Mouse (Mus musculus) heart, embryonic 11.5 days (tissue): ENCODE measurements around the gene Mthfsd. TPM values are rescaled to one million over a fixed set of nuclear protein-coding genes. Genes with fewer than 3 reads are reported as not detected.

ENCODE experiments used
- ATAC-seq: fragments of 200-750 bp; cut with Nextera tagmentation; replicated peaks from 2 replicates; pipeline ENCODE4 v1.8.0; 2017; ENCODE audit warnings: moderate library complexity; ENCODE audit not compliant: insufficient number of reproducible peaks, low FRiP score, low TSS enrichment
- H3K27ac ChIP-seq: fragments of 300-500 bp; sonication (generic); 2 replicates; pipeline ENCODE4 v1.5.1; 2014; ENCODE audit warnings: mild to moderate bottlenecking, low read depth, low read length
- H3K27me3 ChIP-seq: fragments of 300-500 bp; sonication (generic); 2 replicates; pipeline ENCODE4 v1.6.1; 2014; ENCODE audit warnings: mild to moderate bottlenecking, low read length, mixed read lengths; ENCODE audit not compliant: control insufficient read depth, insufficient read depth
- H3K36me3 ChIP-seq: fragments of 300-500 bp; sonication (generic); 2 replicates; pipeline ENCODE4 v1.6.1; 2014; ENCODE audit warnings: mild to moderate bottlenecking, low read length, moderate library complexity, mixed read lengths; ENCODE audit not compliant: control insufficient read depth, insufficient read depth
- H3K4me1 ChIP-seq: fragments of 300-500 bp; sonication (generic); 2 replicates; pipeline ENCODE4 v1.6.1; 2014; ENCODE audit warnings: low read length; ENCODE audit not compliant: control insufficient read depth, insufficient read depth
- H3K4me2 ChIP-seq: fragments of 300-500 bp; sonication (generic); 2 replicates; pipeline ENCODE4 v1.6.1; 2014; ENCODE audit warnings: mild to moderate bottlenecking, moderate library complexity
- H3K4me3 ChIP-seq: fragments of 300-500 bp; sonication (generic); 2 replicates; pipeline ENCODE4 v1.5.1; 2014; ENCODE audit warnings: low read depth, low read length
- H3K9ac ChIP-seq: fragments of 300-500 bp; sonication (generic); 2 replicates; pipeline ENCODE4 v1.6.1; 2014; ENCODE audit warnings: mild to moderate bottlenecking, low read depth, low read length, moderate library complexity
- H3K9me3 ChIP-seq: fragments of 300-500 bp; sonication (generic); replicated peaks from 2 replicates; pipeline ENCODE4 v1.6.1; 2016; ENCODE audit warnings: low read length; ENCODE audit not compliant: control insufficient read depth
- WGBS: fragments of 180-500 bp; shearing (Covaris S2); extraction: QIAGEN DNeasy Blood & Tissue Kit; methylation state at CpG from one replicate; pipeline ENCODE4 v1.1.7; 2014; ENCODE audit not compliant: insufficient replicate concordance; 5-methylcytosine and 5-hydroxymethylcytosine counted together
- polyA plus RNA-seq: library from polyadenylated mRNA; unstranded; fragments of >200 nt; fragmentation: Nextera tagmentation; extraction: Ambion mirVana; gene quantifications from 2 replicates; pipeline ENCODE4 v1.2.1, GENCODE M21; 2014

Gene Mthfsd
- polyA plus RNA-seq, 1 experiment from 2014 or later: 45.1 TPM

DNA sequence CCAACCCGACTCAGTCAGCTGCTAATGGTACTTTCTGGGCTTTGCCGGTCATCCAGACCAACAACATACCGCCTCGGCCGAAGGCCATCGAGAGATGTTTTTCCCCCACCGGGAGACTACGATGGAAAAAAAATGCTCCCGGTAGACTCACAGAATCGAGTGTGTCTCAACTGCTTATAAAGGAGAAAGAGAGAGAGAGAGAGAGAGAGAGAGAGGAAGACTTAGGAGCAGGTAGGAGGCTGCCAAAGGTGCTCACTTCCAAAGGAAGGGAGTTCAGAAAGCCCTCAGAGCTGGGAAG lies 33.4 kb downstream of the Mthfsd start:
- H3K4me1 ChIP-seq: peaks cover 19% of the 10 kb centered on the region
- no peaks in the 10 kb centered on the region for H3K36me3 ChIP-seq
- no peak for ATAC-seq
- H3K4me3 ChIP-seq: no peak overlapping the region
- H3K4me2 ChIP-seq: no peak overlapping the region
- H3K27me3 ChIP-seq: peaks cover 96% of the 10 kb centered on the region
- H3K27ac ChIP-seq: no peak overlapping the region
- no peaks in the 10 kb centered on the region for H3K9me3 ChIP-seq
- no peak overlapping the region for H3K9ac ChIP-seq
- 2% methylated on average over 10 of the region's 10 CpGs for WGBS

DNA sequence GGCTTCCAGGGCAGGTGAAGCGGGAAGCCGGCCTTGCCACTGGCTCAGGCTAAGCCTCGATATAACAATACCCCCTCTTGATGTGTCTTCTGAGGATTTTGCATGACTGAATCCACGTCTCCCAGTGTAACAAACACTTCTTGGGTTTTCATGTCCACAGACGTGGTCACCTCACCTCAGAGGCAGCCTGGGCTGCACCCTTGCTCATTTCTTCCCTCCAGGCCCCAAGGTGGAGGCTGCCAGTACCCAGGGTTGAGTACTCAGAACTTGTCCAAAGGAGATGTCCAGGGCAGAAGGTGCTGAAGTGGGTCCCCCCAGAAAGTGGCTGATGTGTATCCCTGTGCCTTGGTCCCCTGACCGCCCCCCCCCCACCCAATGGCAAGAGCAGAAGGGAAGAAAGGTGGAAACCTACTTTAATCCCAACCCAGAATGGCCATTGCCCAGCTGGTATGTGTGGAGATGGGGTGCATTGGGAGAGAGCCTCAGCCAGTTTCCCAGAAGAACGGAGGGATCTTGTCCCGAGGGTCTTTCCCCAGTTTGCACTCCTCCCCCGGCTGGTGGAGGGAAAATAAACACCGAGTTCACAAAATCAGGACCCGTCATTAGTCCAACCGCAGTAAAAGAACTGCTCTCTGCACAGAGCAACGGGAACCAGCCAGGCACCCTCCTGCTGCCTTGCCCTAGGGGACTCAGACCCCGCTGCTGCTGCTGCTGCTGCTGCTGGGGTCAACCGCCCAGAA lies 33.9 kb downstream of the Mthfsd start:
- Histone ChIP-seq H3K4me1 (peaks cover 19% of the 10 kb centered on the region), H3K9ac (no peak overlapping the region), H3K9me3 (no peaks in the 10 kb centered on the region), H3K4me2 (peak overlapping the region; percentile 56; the same call in 1 of the 2 replicates), H3K4me3 (peak overlapping the region; percentile 29; the same call in 1 of the 2 replicates), H3K36me3 (no peaks in the 10 kb centered on the region), H3K27ac (no peak overlapping the region), H3K27me3 (peaks cover 96% of the 10 kb centered on the region)
- no peak for ATAC-seq
- 1% methylated on average over 15 of the region's 15 CpGs for WGBS

DNA sequence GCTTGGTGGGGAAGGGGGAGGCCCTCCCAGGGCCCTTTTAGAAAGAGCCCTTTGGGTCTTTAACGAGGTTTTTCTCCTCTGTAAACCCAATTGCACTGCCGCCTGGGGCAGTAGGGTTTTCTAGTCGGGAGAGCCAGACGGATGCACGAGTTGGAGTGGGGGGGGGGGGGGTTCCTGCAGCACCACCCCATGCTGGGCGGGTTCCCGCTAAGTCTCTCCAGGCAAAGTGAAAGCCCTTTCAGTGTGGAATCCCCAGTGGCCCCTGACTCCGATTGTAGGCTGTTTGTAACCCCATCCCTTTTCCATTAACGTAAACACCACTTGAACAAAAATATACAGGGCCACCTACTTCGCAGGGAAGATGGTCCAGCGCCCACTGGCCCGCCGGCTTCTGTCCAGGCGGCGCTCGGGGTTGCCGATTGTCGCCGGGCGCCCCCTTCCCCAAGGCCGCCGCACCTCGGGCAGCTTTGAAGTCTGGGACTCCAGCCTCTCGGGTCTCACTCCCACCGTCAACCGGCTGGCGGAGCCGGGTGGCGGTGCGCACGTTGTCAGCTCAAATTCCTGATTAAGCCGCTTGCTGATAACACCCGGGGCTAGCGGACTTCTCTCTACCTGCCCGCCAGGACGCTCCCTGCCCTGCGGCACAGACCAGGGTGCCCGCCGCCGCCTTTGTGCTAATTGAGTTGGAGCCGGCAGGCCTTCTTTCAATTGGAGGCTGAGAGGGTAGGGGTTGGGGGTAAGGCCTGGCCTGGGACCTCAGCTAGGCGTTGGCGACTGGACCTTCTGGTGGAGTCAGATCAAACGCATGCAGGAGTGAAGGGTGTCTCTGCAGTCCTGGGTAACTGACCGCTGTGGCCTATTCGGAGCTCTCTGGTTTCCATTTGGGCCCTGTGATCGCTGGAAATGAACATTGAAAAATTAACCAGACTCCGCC lies 34.8 kb downstream of the Mthfsd start:
- no peak overlapping the region for H3K27ac ChIP-seq
- no peak for ATAC-seq
- H3K36me3 ChIP-seq: no peaks in the 10 kb centered on the region
- H3K27me3 ChIP-seq: peaks cover 97% of the 10 kb centered on the region
- WGBS: 2% methylated on average over 48 of the region's 48 CpGs
- H3K9me3 ChIP-seq: no peaks in the 10 kb centered on the region
- no peak overlapping the region for H3K9ac ChIP-seq
- peak overlapping the region; percentile 56 for H3K4me2 ChIP-seq
- H3K4me1 ChIP-seq: peaks cover 19% of the 10 kb centered on the region
- peak overlapping the region; percentile 29 for H3K4me3 ChIP-seq

DNA sequence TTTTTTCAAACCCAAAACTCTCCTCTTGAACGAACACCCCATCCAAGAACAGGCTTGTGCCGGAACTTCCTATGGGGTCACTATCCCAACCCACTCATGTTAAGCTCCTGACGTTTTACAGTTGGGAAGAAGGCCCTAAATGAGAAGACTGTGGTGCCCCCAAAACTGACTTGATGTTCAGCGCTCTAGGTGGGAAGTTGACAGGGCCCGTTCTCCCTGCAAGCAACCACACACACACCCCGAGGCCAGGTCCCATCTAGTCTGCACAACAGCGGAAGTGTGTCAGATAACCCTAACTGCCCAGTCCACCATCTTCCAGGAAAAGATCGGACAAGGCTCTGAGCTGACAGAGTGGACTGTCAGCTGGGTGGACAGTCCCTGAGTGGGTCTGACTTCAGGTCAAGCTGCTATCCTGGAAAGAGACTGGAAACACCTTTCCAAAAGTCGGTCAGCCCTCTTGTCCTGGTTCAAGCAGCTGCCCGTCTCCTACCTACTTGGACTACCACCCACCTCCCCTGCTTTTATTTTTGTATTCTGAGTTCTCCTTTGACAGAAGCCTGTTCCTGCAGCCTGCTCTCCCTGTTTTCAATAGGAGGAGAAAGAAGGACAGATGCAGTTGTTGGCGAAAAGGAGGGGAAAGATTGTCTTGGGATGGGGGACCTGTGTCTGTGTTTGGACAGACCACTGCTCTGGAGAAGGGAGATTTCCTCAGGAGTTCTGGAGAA lies 35.6 kb downstream of the Mthfsd start:
- WGBS: 11% methylated on average over 11 of the region's 11 CpGs
- ATAC-seq: no peak
- peaks cover 94% of the 10 kb centered on the region for H3K27me3 ChIP-seq
- H3K4me2 ChIP-seq: peak overlapping the region; percentile 56
- peaks cover 19% of the 10 kb centered on the region for H3K4me1 ChIP-seq
- H3K36me3 ChIP-seq: no peaks in the 10 kb centered on the region
- H3K9me3 ChIP-seq: no peaks in the 10 kb centered on the region
- H3K27ac ChIP-seq: no peak overlapping the region
- H3K4me3 ChIP-seq: peak overlapping the region; percentile 29; the same call in 1 of the 2 replicates
- no peak overlapping the region for H3K9ac ChIP-seq

DNA sequence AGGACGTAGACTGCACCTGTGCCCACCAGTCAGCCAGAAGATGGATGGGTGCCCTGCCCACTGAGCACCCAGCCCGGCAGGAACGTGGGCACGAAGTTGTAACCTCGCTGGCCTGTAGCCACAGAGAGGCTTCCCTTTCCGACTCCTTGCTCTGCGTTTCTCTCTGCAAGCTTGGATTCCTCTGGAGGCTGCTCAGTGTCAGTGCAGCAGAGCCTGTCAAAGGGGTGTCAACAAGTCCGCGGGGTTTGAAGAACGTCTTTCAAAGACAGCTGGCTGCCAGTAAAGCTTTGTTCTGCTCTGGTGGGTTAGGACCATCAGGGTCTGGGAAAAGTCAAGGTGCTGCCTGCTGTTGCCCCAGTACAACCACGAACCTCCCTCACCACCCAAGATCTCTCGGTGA lies 36.7 kb downstream of the Mthfsd start:
- H3K4me2 ChIP-seq: no peak overlapping the region; the same call in 1 of the 2 replicates
- no peaks in the 10 kb centered on the region for H3K36me3 ChIP-seq
- H3K9ac ChIP-seq: no peak overlapping the region
- H3K27ac ChIP-seq: no peak overlapping the region
- H3K9me3 ChIP-seq: no peaks in the 10 kb centered on the region
- H3K27me3 ChIP-seq: peaks cover 86% of the 10 kb centered on the region
- H3K4me3 ChIP-seq: no peak overlapping the region
- no peak for ATAC-seq
- 5% methylated on average over 12 of the region's 12 CpGs for WGBS
- peaks cover 19% of the 10 kb centered on the region for H3K4me1 ChIP-seq

DNA sequence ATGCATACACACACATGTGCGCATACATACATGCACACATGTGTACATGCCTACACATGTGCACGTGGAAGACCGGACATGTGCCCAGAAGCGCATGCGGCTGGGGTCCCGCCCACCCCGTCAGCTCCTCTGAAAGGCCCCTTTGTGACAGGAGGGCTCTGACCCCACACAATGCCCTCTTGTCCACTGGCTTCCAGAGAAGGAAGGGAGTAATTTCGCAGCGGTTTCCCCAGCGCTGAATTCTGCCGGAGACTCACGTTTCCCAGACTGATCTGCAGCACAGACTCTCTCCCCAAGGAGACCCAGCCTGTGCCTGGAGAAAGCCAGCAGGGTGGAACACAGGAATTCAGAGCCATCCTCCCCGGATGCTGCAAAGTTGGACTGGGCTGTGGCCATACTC lies 44.5 kb downstream of the Mthfsd start:
- Histone ChIP-seq H3K4me1 (no peaks in the 10 kb centered on the region), H3K27me3 (peaks cover 31% of the 10 kb centered on the region), H3K4me2 (no peak overlapping the region), H3K9me3 (no peaks in the 10 kb centered on the region), H3K36me3 (no peaks in the 10 kb centered on the region), H3K27ac (no peak overlapping the region), H3K9ac (no peak overlapping the region), H3K4me3 (no peak overlapping the region)
- WGBS: 63% methylated on average over 13 of the region's 13 CpGs
- no peak for ATAC-seq

DNA sequence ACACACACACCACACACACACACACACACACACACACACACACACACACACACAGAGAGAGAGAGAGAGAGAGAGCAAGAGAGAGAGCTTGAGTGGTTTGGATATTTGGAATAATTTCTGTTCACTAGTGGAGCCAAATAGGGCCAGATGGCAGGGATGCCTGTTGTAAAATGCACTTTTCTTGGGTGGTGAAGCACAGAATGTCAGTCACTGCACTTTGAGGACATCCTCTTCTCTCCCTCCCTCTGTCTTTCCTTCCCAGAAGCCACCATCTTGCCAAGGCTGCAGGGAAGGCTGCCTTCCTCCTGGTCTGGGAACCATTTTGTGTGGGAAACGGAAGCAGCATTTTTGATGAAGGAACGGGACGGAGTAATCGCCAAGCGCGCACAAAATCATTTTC lies 45.7 kb downstream of the Mthfsd start:
- WGBS: 89% methylated on average over 6 of the region's 6 CpGs
- ATAC-seq: no peak
- peaks cover 32% of the 10 kb centered on the region for H3K27me3 ChIP-seq

DNA sequence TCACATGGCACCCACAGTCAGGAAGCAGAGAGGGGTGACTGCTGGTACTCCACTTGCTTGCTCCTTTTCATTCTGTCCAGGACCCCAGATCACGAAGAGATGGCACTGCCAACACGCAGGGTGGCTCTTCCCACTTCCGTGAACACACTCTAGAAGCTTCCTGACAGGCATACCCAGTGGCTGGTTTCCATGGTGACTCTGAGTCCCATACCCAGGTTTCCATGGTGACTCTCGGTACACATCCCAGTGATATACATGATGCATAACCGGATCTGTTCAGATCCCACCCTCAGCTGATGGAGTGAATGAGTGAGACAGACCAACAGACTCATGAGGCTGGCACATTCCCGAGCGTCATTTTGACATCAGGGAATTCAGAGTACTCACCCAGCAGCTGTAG lies 49.1 kb downstream of the Mthfsd start:
- peaks cover 36% of the 10 kb centered on the region for H3K27me3 ChIP-seq
- H3K9me3 ChIP-seq: no peaks in the 10 kb centered on the region
- no peak overlapping the region for H3K4me2 ChIP-seq
- no peak overlapping the region for H3K9ac ChIP-seq
- WGBS: 81% methylated on average over 7 of the region's 7 CpGs
- no peak for ATAC-seq
- no peaks in the 10 kb centered on the region for H3K36me3 ChIP-seq
- no peak overlapping the region for H3K4me3 ChIP-seq
- H3K4me1 ChIP-seq: no peaks in the 10 kb centered on the region
- no peak overlapping the region for H3K27ac ChIP-seq

More for the DNA sequence above, 45.7 kb downstream of the Mthfsd start:
- H3K9me3 ChIP-seq: no peaks in the 10 kb centered on the region
- no peak overlapping the region for H3K9ac ChIP-seq
- H3K4me2 ChIP-seq: no peak overlapping the region
- no peaks in the 10 kb centered on the region for H3K4me1 ChIP-seq
- no peaks in the 10 kb centered on the region for H3K36me3 ChIP-seq
- no peak overlapping the region for H3K4me3 ChIP-seq
- no peak overlapping the region for H3K27ac ChIP-seq
